Mouse (Mus musculus) MEL (cell line): ENCODE measurements around the gene Spred1. TPM values are rescaled to one million over a fixed set of nuclear protein-coding genes. Genes with fewer than 3 reads are reported as not detected.

Experiments used
- DNase-seq: peaks from one replicate; pipeline ENCODE4 v3.0.0; 2011; ENCODE audit warnings: low read depth, low spot score
- H3K27ac ChIP-seq: 2 replicates; pipeline ENCODE4 v1.5.1; 2012; ENCODE audit warnings: low read depth, mild to moderate bottlenecking, control low read depth, low read length, moderate library complexity; ENCODE audit not compliant: control insufficient read depth
- H3K27me3 ChIP-seq, 2 experiments: fragments of 150-350 bp in 1 of 2; sonication (generic) in 1 of 2; 2 replicates each; pipeline ENCODE4 v1.6.1; 2012; ENCODE audit warnings: low read length in 2 of 2, mild to moderate bottlenecking in 2 of 2, improper control_type of control experiment in 1 of 2, moderate library complexity in 1 of 2; ENCODE audit not compliant: insufficient read depth in 2 of 2, control insufficient read depth in 1 of 2
- H3K36me3 ChIP-seq, 2 experiments: 2 replicates each; pipeline ENCODE4 v1.6.1; 2012 to 2014; ENCODE audit warnings: low read length in 2 of 2, improper control_type of control experiment in 1 of 2, inconsistent platforms in 1 of 2, mild to moderate bottlenecking in 1 of 2; ENCODE audit not compliant: insufficient read depth in 2 of 2, control insufficient read depth in 1 of 2
- H3K4me1 ChIP-seq, 2 experiments: fragments of 150-350 bp in 1 of 2; sonication (generic) in 1 of 2; 2 replicates each; pipeline ENCODE4 v1.6.1; 2012; ENCODE audit warnings: low read length in 2 of 2, improper control_type of control experiment in 1 of 2, mild to moderate bottlenecking in 1 of 2; ENCODE audit not compliant: insufficient read depth in 2 of 2, control insufficient read depth in 1 of 2
- H3K4me3 ChIP-seq, 2 experiments: fragments of 150-350 bp in 1 of 2; sonication (generic) in 1 of 2; 2 replicates each; pipeline ENCODE4 v1.5.1; 2012; ENCODE audit warnings: low read depth in 2 of 2, low read length in 2 of 2, mild to moderate bottlenecking in 2 of 2, moderate library complexity in 2 of 2, control low read depth in 1 of 2, improper control_type of control experiment in 1 of 2; ENCODE audit not compliant: control insufficient read depth in 1 of 2, insufficient read depth in 1 of 2
- H3K79me2 ChIP-seq: 2 replicates; pipeline ENCODE4 v1.6.1; 2012; ENCODE audit warnings: mild to moderate bottlenecking, low read length, moderate library complexity; ENCODE audit not compliant: control insufficient read depth, poor library complexity, insufficient read depth
- H3K9ac ChIP-seq: 2 replicates; pipeline ENCODE4 v1.6.1; 2012; ENCODE audit warnings: low read depth, mild to moderate bottlenecking, control low read depth, low read length, moderate library complexity; ENCODE audit not compliant: control insufficient read depth, poor library complexity, severe bottlenecking
- H3K9me3 ChIP-seq: fragments of 150-350 bp; sonication (generic); replicated peaks from 2 replicates; pipeline ENCODE4 v1.6.1; 2012; ENCODE audit warnings: mild to moderate bottlenecking, low read length, improper control_type of control experiment, moderate library complexity; ENCODE audit not compliant: insufficient read depth
- BHLHE40 ChIP-seq: IDR thresholded peaks from 2 replicates; pipeline ENCODE4 v1.6.1; 2012; ENCODE audit warnings: low read depth, mild to moderate bottlenecking, inconsistent platforms, low read length, improper control_type of control experiment, borderline replicate concordance
- CHD2 ChIP-seq: IDR thresholded peaks from 2 replicates; pipeline ENCODE4 v1.6.1; 2011; ENCODE audit warnings: low read length, improper control_type of control experiment
- CTCF ChIP-seq, 3 experiments: IDR thresholded peaks in 2 of 3; conservative IDR thresholded peaks in 1 of 3; 2 replicates each; pipeline ENCODE4 v1.5.1; 2011 to 2012; ENCODE audit warnings: low read length in 3 of 3, low read depth in 2 of 3, mild to moderate bottlenecking in 2 of 3, improper control_type of control experiment in 1 of 3, inconsistent platforms in 1 of 3, mixed read lengths in 1 of 3, moderate library complexity in 1 of 3; ENCODE audit not compliant: control insufficient read depth in 1 of 3, insufficient read depth in 1 of 3, poor library complexity in 1 of 3, severe bottlenecking in 1 of 3
- E2F4 ChIP-seq: IDR thresholded peaks from 2 replicates; pipeline ENCODE4 v1.6.1; 2011; ENCODE audit warnings: low read depth, low read length, improper control_type of control experiment, borderline replicate concordance
- ELF1 ChIP-seq: IDR thresholded peaks from 2 replicates; pipeline ENCODE4 v1.6.1; 2014; ENCODE audit warnings: low read depth, mild to moderate bottlenecking, inconsistent platforms, low read length, improper control_type of control experiment, moderate library complexity
- EP300 ChIP-seq, 2 experiments: IDR thresholded peaks; 2 replicates each; pipeline ENCODE4 v1.6.1; 2011; ENCODE audit warnings: improper control_type of control experiment in 2 of 2, low read length in 2 of 2, low read depth in 1 of 2, mild to moderate bottlenecking in 1 of 2
- ETS1 ChIP-seq: IDR thresholded peaks from 2 replicates; pipeline ENCODE4 v1.6.1; 2012; ENCODE audit warnings: low read depth, mild to moderate bottlenecking, inconsistent platforms, low read length, improper control_type of control experiment, moderate library complexity
- GATA1 ChIP-seq: IDR thresholded peaks from 2 replicates; pipeline ENCODE4 v1.6.1; 2011; ENCODE audit warnings: low read depth, low read length, improper control_type of control experiment
- HCFC1 ChIP-seq: IDR thresholded peaks from 2 replicates; pipeline ENCODE4 v1.6.1; 2012; ENCODE audit warnings: low read depth, mild to moderate bottlenecking, inconsistent platforms, low read length, improper control_type of control experiment, moderate library complexity
- JUND ChIP-seq: IDR thresholded peaks from 2 replicates; pipeline ENCODE4 v1.6.1; 2011; ENCODE audit warnings: low read depth, mild to moderate bottlenecking, improper control_type of control experiment, low read length
- KAT2A ChIP-seq: conservative IDR thresholded peaks from 2 replicates; pipeline ENCODE4 v1.6.1; 2012; ENCODE audit warnings: low read depth, low read length, improper control_type of control experiment, inconsistent platforms
- MAFK ChIP-seq: IDR thresholded peaks from 2 replicates; pipeline ENCODE4 v1.6.1; 2011; ENCODE audit warnings: low read depth, mild to moderate bottlenecking, low read length, improper control_type of control experiment, borderline replicate concordance
- MAX ChIP-seq: IDR thresholded peaks from 2 replicates; pipeline ENCODE4 v1.6.1; 2011; ENCODE audit warnings: low read length, improper control_type of control experiment
- MAZ ChIP-seq: IDR thresholded peaks from 2 replicates; pipeline ENCODE4 v1.6.1; 2012; ENCODE audit warnings: low read depth, mild to moderate bottlenecking, inconsistent platforms, low read length, improper control_type of control experiment
- MEF2A ChIP-seq: IDR thresholded peaks from 2 replicates; pipeline ENCODE4 v1.6.1; 2014; ENCODE audit warnings: low read depth, mild to moderate bottlenecking, inconsistent platforms, low read length, improper control_type of control experiment; ENCODE audit not compliant: poor library complexity, insufficient replicate concordance, severe bottlenecking; ENCODE audit errors: extremely low read depth
- MXI1 ChIP-seq: IDR thresholded peaks from 2 replicates; pipeline ENCODE4 v1.6.1; 2011; ENCODE audit warnings: mild to moderate bottlenecking, low read depth, low read length, improper control_type of control experiment
- NELFE ChIP-seq: IDR thresholded peaks from 2 replicates; pipeline ENCODE4 v1.6.1; 2011; ENCODE audit warnings: low read depth, low read length, improper control_type of control experiment
- NRF1 ChIP-seq: IDR thresholded peaks from 2 replicates; pipeline ENCODE4 v1.6.1; 2014; ENCODE audit warnings: low read depth, mild to moderate bottlenecking, inconsistent platforms, low read length, improper control_type of control experiment, moderate library complexity; ENCODE audit not compliant: poor library complexity, insufficient read depth, severe bottlenecking
- POLR2A ChIP-seq, 2 experiments: IDR thresholded peaks; 2 replicates each; pipeline ENCODE4 v1.6.1; 2011 to 2012; ENCODE audit warnings: low read length in 2 of 2, mild to moderate bottlenecking in 2 of 2, control low read depth in 1 of 2, improper control_type of control experiment in 1 of 2, low read depth in 1 of 2, moderate library complexity in 1 of 2; ENCODE audit not compliant: control insufficient read depth in 1 of 2, insufficient read depth in 1 of 2, poor library complexity in 1 of 2
- POLR2AphosphoS5 ChIP-seq: IDR thresholded peaks from 2 replicates; pipeline ENCODE4 v1.6.1; 2012; ENCODE audit warnings: low read depth, borderline replicate concordance, mild to moderate bottlenecking, inconsistent platforms, low read length, moderate library complexity, mixed read lengths
- RAD21 ChIP-seq: IDR thresholded peaks from 2 replicates; pipeline ENCODE4 v1.6.1; 2011; ENCODE audit warnings: mild to moderate bottlenecking, low read depth, low read length, improper control_type of control experiment
- RCOR1 ChIP-seq: IDR thresholded peaks from 2 replicates; pipeline ENCODE4 v1.6.1; 2012; ENCODE audit warnings: low read depth, mild to moderate bottlenecking, inconsistent platforms, low read length, improper control_type of control experiment
- SIN3A ChIP-seq: IDR thresholded peaks from 2 replicates; pipeline ENCODE4 v1.6.1; 2012; ENCODE audit warnings: low read length, improper control_type of control experiment, inconsistent platforms
- TAL1 ChIP-seq: IDR thresholded peaks from 2 replicates; pipeline ENCODE4 v1.6.1; 2012; ENCODE audit warnings: mild to moderate bottlenecking, inconsistent platforms, low read length, moderate library complexity, mixed read lengths
- TBP ChIP-seq: IDR thresholded peaks from 2 replicates; pipeline ENCODE4 v1.8.0; 2011; ENCODE audit warnings: low read depth, low read length, improper control_type of control experiment
- TCF12 ChIP-seq: IDR thresholded peaks from 2 replicates; pipeline ENCODE4 v1.6.1; 2014; ENCODE audit warnings: low read depth, mild to moderate bottlenecking, inconsistent platforms, low read length, improper control_type of control experiment, moderate library complexity
- UBTF ChIP-seq: IDR thresholded peaks from 2 replicates; pipeline ENCODE4 v1.6.1; 2012; ENCODE audit warnings: low read depth, mild to moderate bottlenecking, inconsistent platforms, low read length, improper control_type of control experiment, moderate library complexity, borderline replicate concordance; ENCODE audit not compliant: insufficient read depth
- USF1 ChIP-seq: IDR thresholded peaks from 2 replicates; pipeline ENCODE4 v1.6.1; 2014; ENCODE audit warnings: low read depth, mild to moderate bottlenecking, inconsistent platforms, low read length, improper control_type of control experiment, moderate library complexity
- USF2 ChIP-seq, 2 experiments: IDR thresholded peaks; 2 replicates each; pipeline ENCODE4 v1.6.1; 2011 to 2012; ENCODE audit warnings: improper control_type of control experiment in 2 of 2, low read length in 2 of 2, borderline replicate concordance in 1 of 2, inconsistent platforms in 1 of 2, low read depth in 1 of 2, mild to moderate bottlenecking in 1 of 2; ENCODE audit not compliant: insufficient read depth in 1 of 2
- ZC3H11A ChIP-seq: IDR thresholded peaks from 2 replicates; pipeline ENCODE4 v1.6.1; 2012; ENCODE audit warnings: low read depth, mild to moderate bottlenecking, inconsistent platforms, low read length, improper control_type of control experiment
- ZKSCAN1 ChIP-seq: IDR thresholded peaks from 2 replicates; pipeline ENCODE4 v1.6.1; 2012; ENCODE audit warnings: low read depth, mild to moderate bottlenecking, inconsistent platforms, low read length, improper control_type of control experiment, moderate library complexity
- ZMIZ1 ChIP-seq: IDR thresholded peaks from 2 replicates; pipeline ENCODE4 v1.6.1; 2012; ENCODE audit warnings: low read depth, mild to moderate bottlenecking, inconsistent platforms, low read length, improper control_type of control experiment, moderate library complexity
- ZNF384 ChIP-seq: IDR thresholded peaks from 2 replicates; pipeline ENCODE4 v1.6.1; 2012; ENCODE audit warnings: low read depth, mild to moderate bottlenecking, inconsistent platforms, low read length, improper control_type of control experiment
- polyA plus RNA-seq, 2 experiments: library from polyadenylated mRNA; stranded (reverse) in 1 of 2; unstranded in 1 of 2; fragments of >175 nt in 1 of 2; fragments of >200 nt in 1 of 2; gene quantifications; 2 replicates each; pipeline versions ENCODE4 v1.2.1 to v1.2.4; 2012; ENCODE audit warnings: low replicate concordance in 2 of 2, low read depth in 1 of 2; ENCODE audit not compliant: insufficient read length in 2 of 2, insufficient read depth in 1 of 2, missing spikeins in 1 of 2
- total RNA-seq: library from RNA; depleted of rRNA; stranded (reverse); fragments of 300-350 nt; gene quantifications from 2 replicates; pipeline ENCODE4 v1.2.3, GENCODE M21; 2012

The Spred1 gene
- total and polyA plus RNA-seq, 3 experiments = 14.3 to 19.9 TPM; not detected in 1

- H3K27me3 ChIP-seq = no peaks in the 10 kb centered on the region
- H3K4me3 ChIP-seq = peak overlapping the region; percentile 74 to 92
- H3K4me1 ChIP-seq = peaks cover 0 to 3% of the 10 kb centered on the region in 2 experiments; a peak in 2 of 4 replicates
- no peaks in the 10 kb centered on the region for H3K9me3 ChIP-seq
- H3K9ac ChIP-seq = peak overlapping the region; percentile 97
- peak overlapping the region; percentile 82 for H3K27ac ChIP-seq
- peak; percentile 96 for DNase-seq
- peaks cover 33% of the 10 kb centered on the region for H3K79me2 ChIP-seq
- peaks cover 0 to 12% of the 10 kb centered on the region in 2 experiments; a peak in 2 of 4 replicates for H3K36me3 ChIP-seq
- TF ChIP-seq MAFK (no peak), E2F4 (peak; percentile 1; the same call in 1 of the 2 replicates), TCF12 (0 out of 2 replicates have a peak, but pooled peaks have one; percentile 1), NRF1 (peak; percentile 53; the same call in 1 of the 2 replicates), TBP (no peak), EP300 (IDR thresholded peaks at IDR 0.05; ENCODE audit: low read depth in 1 of 2, low read length in 2 of 2) (peak in 1 of 2 experiments; percentile 0; a peak in 1 of 4 replicates), ELF1 (0 out of 2 replicates have a peak, but pooled peaks have one; percentile 18), SIN3A (peak; percentile 62), GATA1 (no peak), ZNF384 (no peak), HCFC1 (0 out of 2 replicates have a peak, but pooled peaks have one; percentile 18), RCOR1 (no peak), ZKSCAN1 (no peak), KAT2A (peak; percentile 67), CHD2 (no peak), MEF2A (0 out of 2 replicates have a peak, but pooled peaks have one; percentile 10), POLR2AphosphoS5 (no peak), JUND (no peak), ETS1 (no peak), ZMIZ1 (peak; percentile 60; the same call in 1 of the 2 replicates), MAZ (peak; percentile 84), ZC3H11A (no peak), UBTF (peak; percentile 85; the same call in 1 of the 2 replicates), NELFE (peak; percentile 63), USF2 (IDR thresholded peaks at IDR 0.05; ENCODE audit: borderline replicate concordance in 1 of 2, insufficient read depth in 1 of 2, low read depth in 1 of 2, low read length in 2 of 2) (no peak), MXI1 (0 out of 2 replicates have a peak, but pooled peaks have one; percentile 40), CTCF (IDR thresholded peaks at IDR 0.05 in 2 of 3, conservative IDR thresholded peaks at IDR 0.05 in 1 of 3; ENCODE audit: control insufficient read depth in 1 of 3, insufficient read depth in 1 of 3, low read depth in 2 of 3, low read length in 3 of 3, poor library complexity in 1 of 3, severe bottlenecking in 1 of 3) (peak in 2 of 3 experiments; percentile 38 to 53; a peak in 4 of 6 replicates), MAX (peak; percentile 19), RAD21 (peak; percentile 30), USF1 (no peak), TAL1 (no peak), BHLHE40 (no peak; the same call in 1 of the 2 replicates), POLR2A (IDR thresholded peaks at IDR 0.05; ENCODE audit: control insufficient read depth in 1 of 2, insufficient read depth in 1 of 2, low read depth in 1 of 2, low read length in 2 of 2, poor library complexity in 1 of 2) (peak; percentile 47 to 70; a peak in 3 of 4 replicates)
These were observed 645 bp upstream of the Spred1 start for GRCm38 (mm10) chr2:117120246-117121211.
